In genomic region chr12:15698042-15698771, GRCm38 (mm10) we compare ENCODE assay signal across 9 mouse cellular contexts.
DNase-seq lines count a peak whose midpoint lies in the region; TF ChIP-seq lines count a peak whose summit lies in the region.
"Had no signal": no experiment of that assay in that cellular context is flagged by ENCODE, and none has a peak within 500 bp of the region (broad histone marks: within the 10 kb centered on the region; RNA-seq: fewer than 3 reads in every experiment).

No protein-coding gene starts in this region.

- no peak for TF ChIP-seq CTCF in lung, adult 2 months (IDR thresholded peaks at IDR 0.05; ENCODE audit: insufficient read depth, low read length)
- no peak for TF ChIP-seq CTCF in gastrocnemius, adult 2 months (IDR thresholded peaks at IDR 0.05)

- peak overlapping the region; percentile 82 for H3K27ac ChIP-seq in gastrocnemius, adult 2 months
- H3K27ac ChIP-seq: embryonic facial prominence, embryonic 13.5 days had no signal

- DNase-seq in lung, adult 18-20 months: peak; percentile 5 to 16
- DNase-seq in lung, adult 2 months: no peak
- peak; percentile 45 for DNase-seq in gastrocnemius, adult 2 months
- DNase-seq in kidney, adult 11 months: peak; percentile 28
- DNase-seq in frontal cortex, postnatal 36 days (ENCODE audit: low spot score in 2 of 2): no peak
- DNase-seq in right cerebral cortex, adult 2 months (ENCODE audit: low spot score in 2 of 2): no peak
- no peak for DNase-seq in spleen, postnatal 14 days (ENCODE audit: low spot score in 2 of 2)

- no peaks in the 10 kb centered on the region for H3K36me3 ChIP-seq in myocyte (ENCODE audit: control insufficient read depth, insufficient read depth)
- H3K36me3 ChIP-seq: embryonic facial prominence, embryonic 13.5 days had no signal

- intact Hi-C loops in gastrocnemius, adult 2 months (cut with DNase I): no loop called here

- H3K27me3 ChIP-seq in myocyte (ENCODE audit: control insufficient read depth, insufficient read depth, insufficient read length): no peaks in the 10 kb centered on the region
- H3K27me3 ChIP-seq: embryonic facial prominence, embryonic 13.5 days had no signal

- no peak for TF ChIP-seq POLR2A in lung, adult 2 months (IDR thresholded peaks at IDR 0.05; ENCODE audit: borderline replicate concordance, extremely low read depth, low read depth, low read length)
- no peak for TF ChIP-seq POLR2A in myocyte (IDR thresholded peaks at IDR 0.05; ENCODE audit: insufficient read length, low read depth)

- no peak overlapping the region for H3ac ChIP-seq in myocyte (ENCODE audit: control insufficient read depth, insufficient read length)

- peaks cover 5% of the 10 kb centered on the region for H3K4me1 ChIP-seq in lung, adult 2 months (ENCODE audit: control insufficient read depth, insufficient read depth, low read length)

- 39% methylated on average over 6 of the region's 6 CpGs for WGBS in lung, adult 2 months

- H3K79me2 ChIP-seq in myocyte (ENCODE audit: control insufficient read depth, insufficient read depth): no peaks in the 10 kb centered on the region

- no peak overlapping the region for H3K4me3 ChIP-seq in lung, adult 2 months (replicated peaks; ENCODE audit: extremely low read depth, low read depth, low read length)
- no peak overlapping the region for H3K4me3 ChIP-seq in gastrocnemius, adult 2 months
- no peak overlapping the region for H3K4me3 ChIP-seq in myocyte
- H3K4me3 ChIP-seq: embryonic facial prominence, embryonic 13.5 days had no signal

- no peak overlapping the region for H3K4me2 ChIP-seq in myocyte (ENCODE audit: low read depth)
- H3K4me2 ChIP-seq: embryonic facial prominence, embryonic 13.5 days had no signal

TF ChIP-seq in myocyte, 11 proteins besides CTCF, POLR2A, EP300 and RAD21:
- TF ChIP-seq MAX (IDR thresholded peaks at IDR 0.05; ENCODE audit: low read depth) (no peak), E2F4 (IDR thresholded peaks at IDR 0.05; ENCODE audit: insufficient read depth) (no peak), CEBPB (IDR thresholded peaks at IDR 0.05; ENCODE audit: insufficient read depth, poor library complexity, severe bottlenecking) (0 out of 2 replicates have a peak, but pooled peaks have one; percentile 39), USF1 (IDR thresholded peaks at IDR 0.05; ENCODE audit: low read depth) (no peak), TCF12 (IDR thresholded peaks at IDR 0.05; ENCODE audit: insufficient read depth, poor library complexity, severe bottlenecking) (no peak), REST (IDR thresholded peaks at IDR 0.05; ENCODE audit: insufficient read depth, insufficient read length) (no peak), TCF3 (IDR thresholded peaks at IDR 0.05; ENCODE audit: insufficient read length, low read depth) (no peak), SRF (IDR thresholded peaks at IDR 0.05; ENCODE audit: control insufficient read depth, insufficient read length, low read depth) (no peak)

Comparison
In these comparisons a context has a peak if more than half of its experiments do, and no peak if none do; other contexts are left out.
1. DNase-seq: peak in lung, adult 18-20 months (2 of 2), gastrocnemius, adult 2 months (single experiment) and kidney, adult 11 months (single experiment); none in lung, adult 2 months (single experiment), frontal cortex, postnatal 36 days (0 of 2), right cerebral cortex, adult 2 months (0 of 2) and spleen, postnatal 14 days (0 of 2).